Mouse (Mus musculus) MEL (cell line): ENCODE measurements around the gene Hoxc10. TPM values are rescaled to one million over a fixed set of nuclear protein-coding genes. Genes with fewer than 3 reads are reported as not detected.
A peak's percentile ranks its signal among the peaks of the same experiment; 100 is the strongest.

Experiments
- DNase-seq: peaks from one replicate; pipeline ENCODE4 v3.0.0; 2011; ENCODE audit warnings: low read depth, low spot score
- H3K27ac ChIP-seq: 2 replicates; pipeline ENCODE4 v1.5.1; 2012; ENCODE audit warnings: low read depth, mild to moderate bottlenecking, control low read depth, low read length, moderate library complexity; ENCODE audit not compliant: control insufficient read depth
- H3K27me3 ChIP-seq, 2 experiments: fragments of 150-350 bp in 1 of 2; sonication (generic) in 1 of 2; 2 replicates each; pipeline ENCODE4 v1.6.1; 2012; ENCODE audit warnings: low read length in 2 of 2, mild to moderate bottlenecking in 2 of 2, improper control_type of control experiment in 1 of 2, moderate library complexity in 1 of 2; ENCODE audit not compliant: insufficient read depth in 2 of 2, control insufficient read depth in 1 of 2
- H3K36me3 ChIP-seq, 2 experiments: 2 replicates each; pipeline ENCODE4 v1.6.1; 2012 to 2014; ENCODE audit warnings: low read length in 2 of 2, improper control_type of control experiment in 1 of 2, inconsistent platforms in 1 of 2, mild to moderate bottlenecking in 1 of 2; ENCODE audit not compliant: insufficient read depth in 2 of 2, control insufficient read depth in 1 of 2
- H3K4me1 ChIP-seq, 2 experiments: fragments of 150-350 bp in 1 of 2; sonication (generic) in 1 of 2; 2 replicates each; pipeline ENCODE4 v1.6.1; 2012; ENCODE audit warnings: low read length in 2 of 2, improper control_type of control experiment in 1 of 2, mild to moderate bottlenecking in 1 of 2; ENCODE audit not compliant: insufficient read depth in 2 of 2, control insufficient read depth in 1 of 2
- H3K4me3 ChIP-seq, 2 experiments: fragments of 150-350 bp in 1 of 2; sonication (generic) in 1 of 2; 2 replicates each; pipeline ENCODE4 v1.5.1; 2012; ENCODE audit warnings: low read depth in 2 of 2, low read length in 2 of 2, mild to moderate bottlenecking in 2 of 2, moderate library complexity in 2 of 2, control low read depth in 1 of 2, improper control_type of control experiment in 1 of 2; ENCODE audit not compliant: control insufficient read depth in 1 of 2, insufficient read depth in 1 of 2
- H3K79me2 ChIP-seq: 2 replicates; pipeline ENCODE4 v1.6.1; 2012; ENCODE audit warnings: mild to moderate bottlenecking, low read length, moderate library complexity; ENCODE audit not compliant: control insufficient read depth, poor library complexity, insufficient read depth
- H3K9ac ChIP-seq: 2 replicates; pipeline ENCODE4 v1.6.1; 2012; ENCODE audit warnings: low read depth, mild to moderate bottlenecking, control low read depth, low read length, moderate library complexity; ENCODE audit not compliant: control insufficient read depth, poor library complexity, severe bottlenecking
- H3K9me3 ChIP-seq: fragments of 150-350 bp; sonication (generic); replicated peaks from 2 replicates; pipeline ENCODE4 v1.6.1; 2012; ENCODE audit warnings: mild to moderate bottlenecking, low read length, improper control_type of control experiment, moderate library complexity; ENCODE audit not compliant: insufficient read depth
- CHD1 ChIP-seq: IDR thresholded peaks from 2 replicates; pipeline ENCODE4 v1.6.1; 2012; ENCODE audit warnings: low read depth, mild to moderate bottlenecking, inconsistent platforms, low read length, improper control_type of control experiment
- E2F4 ChIP-seq: IDR thresholded peaks from 2 replicates; pipeline ENCODE4 v1.6.1; 2011; ENCODE audit warnings: low read depth, low read length, improper control_type of control experiment, borderline replicate concordance
- ELF1 ChIP-seq: IDR thresholded peaks from 2 replicates; pipeline ENCODE4 v1.6.1; 2014; ENCODE audit warnings: low read depth, mild to moderate bottlenecking, inconsistent platforms, low read length, improper control_type of control experiment, moderate library complexity
- EP300 ChIP-seq, 2 experiments: IDR thresholded peaks; 2 replicates each; pipeline ENCODE4 v1.6.1; 2011; ENCODE audit warnings: improper control_type of control experiment in 2 of 2, low read length in 2 of 2, low read depth in 1 of 2, mild to moderate bottlenecking in 1 of 2
- GATA1 ChIP-seq: IDR thresholded peaks from 2 replicates; pipeline ENCODE4 v1.6.1; 2011; ENCODE audit warnings: low read depth, low read length, improper control_type of control experiment
- HCFC1 ChIP-seq: IDR thresholded peaks from 2 replicates; pipeline ENCODE4 v1.6.1; 2012; ENCODE audit warnings: low read depth, mild to moderate bottlenecking, inconsistent platforms, low read length, improper control_type of control experiment, moderate library complexity
- KAT2A ChIP-seq: conservative IDR thresholded peaks from 2 replicates; pipeline ENCODE4 v1.6.1; 2012; ENCODE audit warnings: low read depth, low read length, improper control_type of control experiment, inconsistent platforms
- MAX ChIP-seq: IDR thresholded peaks from 2 replicates; pipeline ENCODE4 v1.6.1; 2011; ENCODE audit warnings: low read length, improper control_type of control experiment
- MEF2A ChIP-seq: IDR thresholded peaks from 2 replicates; pipeline ENCODE4 v1.6.1; 2014; ENCODE audit warnings: low read depth, mild to moderate bottlenecking, inconsistent platforms, low read length, improper control_type of control experiment; ENCODE audit not compliant: poor library complexity, insufficient replicate concordance, severe bottlenecking; ENCODE audit errors: extremely low read depth
- MXI1 ChIP-seq: IDR thresholded peaks from 2 replicates; pipeline ENCODE4 v1.6.1; 2011; ENCODE audit warnings: mild to moderate bottlenecking, low read depth, low read length, improper control_type of control experiment
- MYC ChIP-seq: IDR thresholded peaks from 2 replicates; pipeline ENCODE4 v1.6.1; 2011; ENCODE audit warnings: low read depth, mild to moderate bottlenecking, low read length, improper control_type of control experiment, moderate library complexity
- NRF1 ChIP-seq: IDR thresholded peaks from 2 replicates; pipeline ENCODE4 v1.6.1; 2014; ENCODE audit warnings: low read depth, mild to moderate bottlenecking, inconsistent platforms, low read length, improper control_type of control experiment, moderate library complexity; ENCODE audit not compliant: poor library complexity, insufficient read depth, severe bottlenecking
- RCOR1 ChIP-seq: IDR thresholded peaks from 2 replicates; pipeline ENCODE4 v1.6.1; 2012; ENCODE audit warnings: low read depth, mild to moderate bottlenecking, inconsistent platforms, low read length, improper control_type of control experiment
- SIN3A ChIP-seq: IDR thresholded peaks from 2 replicates; pipeline ENCODE4 v1.6.1; 2012; ENCODE audit warnings: low read length, improper control_type of control experiment, inconsistent platforms
- TAL1 ChIP-seq: IDR thresholded peaks from 2 replicates; pipeline ENCODE4 v1.6.1; 2012; ENCODE audit warnings: mild to moderate bottlenecking, inconsistent platforms, low read length, moderate library complexity, mixed read lengths
- UBTF ChIP-seq: IDR thresholded peaks from 2 replicates; pipeline ENCODE4 v1.6.1; 2012; ENCODE audit warnings: low read depth, mild to moderate bottlenecking, inconsistent platforms, low read length, improper control_type of control experiment, moderate library complexity, borderline replicate concordance; ENCODE audit not compliant: insufficient read depth
- USF1 ChIP-seq: IDR thresholded peaks from 2 replicates; pipeline ENCODE4 v1.6.1; 2014; ENCODE audit warnings: low read depth, mild to moderate bottlenecking, inconsistent platforms, low read length, improper control_type of control experiment, moderate library complexity
- ZC3H11A ChIP-seq: IDR thresholded peaks from 2 replicates; pipeline ENCODE4 v1.6.1; 2012; ENCODE audit warnings: low read depth, mild to moderate bottlenecking, inconsistent platforms, low read length, improper control_type of control experiment
- ZKSCAN1 ChIP-seq: IDR thresholded peaks from 2 replicates; pipeline ENCODE4 v1.6.1; 2012; ENCODE audit warnings: low read depth, mild to moderate bottlenecking, inconsistent platforms, low read length, improper control_type of control experiment, moderate library complexity
- ZMIZ1 ChIP-seq: IDR thresholded peaks from 2 replicates; pipeline ENCODE4 v1.6.1; 2012; ENCODE audit warnings: low read depth, mild to moderate bottlenecking, inconsistent platforms, low read length, improper control_type of control experiment, moderate library complexity
- polyA plus RNA-seq, 2 experiments: library from polyadenylated mRNA; stranded (reverse) in 1 of 2; unstranded in 1 of 2; fragments of >175 nt in 1 of 2; fragments of >200 nt in 1 of 2; gene quantifications; 2 replicates each; pipeline versions ENCODE4 v1.2.1 to v1.2.4; 2012; ENCODE audit warnings: low replicate concordance in 2 of 2, low read depth in 1 of 2; ENCODE audit not compliant: insufficient read length in 2 of 2, insufficient read depth in 1 of 2, missing spikeins in 1 of 2
- total RNA-seq: library from RNA; depleted of rRNA; stranded (reverse); fragments of 300-350 nt; gene quantifications from 2 replicates; pipeline ENCODE4 v1.2.3, GENCODE M21; 2012

The Hoxc10 gene
- total and polyA plus RNA-seq, 3 experiments, result 6.8 to 24.8 TPM; not detected in 1

DNA sequence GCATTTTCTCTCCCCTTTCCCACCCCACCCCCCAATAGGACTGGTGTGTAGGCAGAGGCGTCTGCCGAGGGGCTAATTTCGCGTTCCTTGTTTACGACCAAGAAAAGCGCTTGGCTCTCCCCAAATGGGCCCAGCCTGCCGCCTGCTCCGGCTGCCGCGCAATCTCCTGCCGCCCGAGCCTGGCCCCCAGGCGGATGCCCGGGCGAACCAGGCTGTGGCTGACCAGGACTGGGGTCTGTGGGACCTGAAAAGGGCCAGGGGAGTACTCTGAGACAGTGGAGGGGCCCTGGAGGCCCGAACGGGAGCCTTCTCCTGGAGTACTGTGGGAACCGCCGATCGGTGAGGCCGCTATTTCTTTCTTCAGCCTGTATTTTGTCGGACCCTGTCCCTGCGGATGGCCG is 33.9 kb downstream of the Hoxc10 start (continued):
- no peak for TF ChIP-seq E2F4
- 0 out of 2 replicates have a peak, but pooled peaks have one; percentile 44 for TF ChIP-seq RCOR1

DNA sequence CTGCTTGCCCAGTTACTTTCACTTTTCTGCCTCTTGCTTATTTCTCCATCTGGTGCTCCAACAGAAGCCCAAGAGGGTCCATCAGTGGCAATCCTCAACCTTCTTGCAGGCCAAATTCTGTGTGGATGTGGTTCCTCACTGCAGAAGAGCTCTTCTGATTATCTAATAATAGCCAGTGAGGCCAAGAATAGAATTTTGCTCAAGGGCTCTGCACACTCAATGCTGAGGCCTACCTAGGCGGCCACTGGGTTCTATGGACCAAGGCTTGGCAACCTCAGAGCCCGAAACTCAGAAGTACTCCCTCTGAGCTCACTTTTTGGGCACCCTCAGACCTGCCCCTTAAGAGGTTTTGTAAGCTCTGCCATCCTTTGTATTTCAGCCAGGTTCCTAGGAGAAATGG is 34.8 kb downstream of the Hoxc10 start:
- Histone ChIP-seq H3K27me3 (no peaks in the 10 kb centered on the region), H3K4me1 (peaks cover 18 to 38% of the 10 kb centered on the region in 2 experiments), H3K27ac (peak overlapping the region; percentile 99), H3K36me3 (peaks cover 0 to 34% of the 10 kb centered on the region in 2 experiments; a peak in 2 of 4 replicates), H3K4me3 (peak overlapping the region; percentile 60 to 68), H3K9ac (peak overlapping the region; percentile 98), H3K9me3 (no peaks in the 10 kb centered on the region)
- DNase-seq, result peak; percentile 47
- TF ChIP-seq UBTF (no peak), MEF2A (peak; percentile 86; the same call in 1 of the 2 replicates)
- TF ChIP-seq, all 39 proteins: peak for 1
- H3K79me2 ChIP-seq, result peaks cover 27% of the 10 kb centered on the region

DNA sequence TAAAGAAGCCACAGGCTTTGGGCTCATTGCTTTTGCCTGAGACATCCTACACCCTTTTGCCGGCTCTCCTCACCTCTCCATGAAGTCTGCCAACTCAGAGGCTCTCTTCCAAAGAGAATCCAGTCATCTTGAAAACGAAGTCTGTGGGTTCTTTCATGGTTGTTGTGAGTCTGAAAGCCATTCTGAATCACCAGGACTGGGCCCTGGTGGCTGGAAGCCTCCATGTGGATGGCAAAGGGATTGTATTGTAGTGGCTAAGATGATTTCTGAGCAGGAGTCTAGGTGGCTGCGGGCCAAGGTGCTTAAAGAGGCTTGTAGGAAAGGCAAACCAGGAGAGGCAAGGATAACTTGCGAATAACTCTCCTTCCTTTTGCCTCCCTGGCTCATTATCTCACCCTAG is 35.6 kb downstream of the Hoxc10 start:
- H3K79me2 ChIP-seq, result peaks cover 27% of the 10 kb centered on the region
- TF ChIP-seq CHD1 (0 out of 2 replicates have a peak, but pooled peaks have one; percentile 4), E2F4 (no peak)
- H3K27me3 ChIP-seq, result no peaks in the 10 kb centered on the region
- H3K4me1 ChIP-seq, result peaks cover 24 to 38% of the 10 kb centered on the region in 2 experiments
- H3K4me3 ChIP-seq, result peak overlapping the region in 1 of 2 experiments; percentile 57; a peak in 3 of 4 replicates
- DNase-seq, result peak; percentile 66
- peaks cover 0 to 35% of the 10 kb centered on the region in 2 experiments; a peak in 2 of 4 replicates for H3K36me3 ChIP-seq
- peak overlapping the region; percentile 60 for H3K9ac ChIP-seq
- H3K27ac ChIP-seq, result peak overlapping the region; percentile 63
- H3K9me3 ChIP-seq, result no peaks in the 10 kb centered on the region

DNA sequence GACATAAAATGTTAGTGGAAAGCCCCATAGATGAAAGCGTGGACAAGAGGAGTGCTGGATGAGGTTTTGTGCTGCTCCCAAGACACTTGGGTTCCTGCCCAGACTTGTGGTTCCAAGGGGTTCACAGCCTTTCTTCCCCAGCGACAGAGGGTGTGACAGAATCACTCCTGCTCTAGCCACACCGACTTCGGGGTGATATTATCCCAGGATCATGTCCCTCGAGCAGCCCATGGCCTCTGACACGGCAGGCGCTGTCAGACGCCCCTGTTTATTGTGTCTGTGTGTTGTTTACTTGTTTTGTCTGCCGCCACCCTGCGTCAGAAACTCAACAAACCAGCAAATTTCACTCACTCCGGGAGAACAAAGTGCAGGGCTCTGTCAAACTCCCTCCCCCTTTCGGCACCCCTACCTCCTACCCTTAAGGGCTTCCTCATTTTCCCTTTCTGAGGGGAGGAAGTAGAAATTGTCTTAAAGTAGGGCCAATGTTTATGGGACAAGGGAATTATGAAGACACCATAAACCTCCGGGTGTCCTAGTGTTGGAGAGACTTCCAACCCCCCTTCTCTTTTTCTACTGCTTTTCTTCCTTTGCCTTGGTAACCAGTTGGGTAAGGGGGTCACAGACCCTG is 36.3 kb downstream of the Hoxc10 start:
- DNase-seq, result peak; percentile 90
- Histone ChIP-seq H3K9me3 (no peaks in the 10 kb centered on the region), H3K27ac (peak overlapping the region; percentile 63), H3K79me2 (peaks cover 27% of the 10 kb centered on the region), H3K36me3 (peaks cover 0 to 36% of the 10 kb centered on the region in 2 experiments; a peak in 2 of 4 replicates), H3K4me3 (peak overlapping the region; percentile 49 to 57), H3K4me1 (peaks cover 24 to 35% of the 10 kb centered on the region in 2 experiments), H3K27me3 (no peaks in the 10 kb centered on the region), H3K9ac (peak overlapping the region; percentile 60)
- no peak for TF ChIP-seq ZMIZ1
- TF ChIP-seq SIN3A, result peak; percentile 71
- no peak for TF ChIP-seq ZKSCAN1
- no peak for TF ChIP-seq TAL1
- TF ChIP-seq MAX, result peak; percentile 47
- TF ChIP-seq KAT2A, result no peak
- peak; percentile 81 for TF ChIP-seq MXI1
- peak; percentile 40; the same call in 1 of the 2 replicates for TF ChIP-seq ELF1
- 0 out of 2 replicates have a peak, but pooled peaks have one; percentile 24 for TF ChIP-seq HCFC1
- 0 out of 2 replicates have a peak, but pooled peaks have one; percentile 10 for TF ChIP-seq NRF1
- no peak for TF ChIP-seq ZC3H11A
- no peak for TF ChIP-seq USF1
- no peak for TF ChIP-seq UBTF
- no peak for TF ChIP-seq GATA1
- TF ChIP-seq MEF2A, result no peak
- TF ChIP-seq MYC, result 0 out of 2 replicates have a peak, but pooled peaks have one; percentile 30
- peak; percentile 34 to 60; a peak in 3 of 4 replicates for TF ChIP-seq EP300 (IDR thresholded peaks at IDR 0.05; ENCODE audit: low read depth in 1 of 2, low read length in 2 of 2)
